Mouse (Mus musculus) thymus, adult 2 months (tissue): ENCODE results near the gene Ankdd1b. TPM values are rescaled to one million over a fixed set of nuclear protein-coding genes. Genes with fewer than 3 reads are reported as not detected.

Experiments
- DNase-seq: peaks from one replicate; pipeline ENCODE4 v3.0.0; 2021
- H3K27ac ChIP-seq: fragments of 200-500 bp; 2 replicates; pipeline ENCODE4 v1.5.1; 2012; ENCODE audit warnings: low read length, control low read depth; ENCODE audit not compliant: control insufficient read depth, insufficient read depth
- H3K27me3 ChIP-seq: fragments of 200-500 bp; 2 replicates; pipeline ENCODE4 v1.6.1; 2012; ENCODE audit warnings: mild to moderate bottlenecking, low read length, moderate library complexity, mixed read lengths; ENCODE audit not compliant: control insufficient read depth, insufficient read depth
- H3K36me3 ChIP-seq: fragments of 200-500 bp; 2 replicates; pipeline ENCODE4 v1.6.1; 2012; ENCODE audit warnings: mild to moderate bottlenecking, low read length, moderate library complexity; ENCODE audit not compliant: control insufficient read depth, insufficient read depth
- H3K4me1 ChIP-seq: fragments of 200-500 bp; replicated peaks from 2 replicates; pipeline ENCODE4 v1.6.1; 2012; ENCODE audit warnings: low read length; ENCODE audit not compliant: control insufficient read depth, insufficient read depth
- H3K4me3 ChIP-seq: fragments of 200-500 bp; 2 replicates; pipeline ENCODE4 v1.5.1; 2012; ENCODE audit warnings: mild to moderate bottlenecking, low read length, control low read depth, moderate library complexity; ENCODE audit not compliant: control insufficient read depth, insufficient read depth
- CTCF ChIP-seq: fragments of 200-500 bp; IDR thresholded peaks from 2 replicates; pipeline ENCODE4 v1.5.1; 2012; ENCODE audit warnings: mild to moderate bottlenecking, control low read depth, low read length, moderate library complexity, borderline replicate concordance; ENCODE audit not compliant: control insufficient read depth, poor library complexity, insufficient read depth; ENCODE audit errors: extremely low read depth
- POLR2A ChIP-seq: fragments of 200-500 bp; IDR thresholded peaks from 2 replicates; pipeline ENCODE4 v1.6.1; 2012; ENCODE audit warnings: mild to moderate bottlenecking, low read length, control low read depth, moderate library complexity; ENCODE audit not compliant: control insufficient read depth, poor library complexity, insufficient read depth; ENCODE audit errors: extremely low read depth
- WGBS: fragments of 180-500 bp; shearing (Covaris S2); methylation state at CpG from one replicate; pipeline ENCODE4 v1.1.7; 2018; 5-methylcytosine and 5-hydroxymethylcytosine counted together
- polyA plus RNA-seq: library from polyadenylated mRNA; depleted of rRNA; stranded (reverse); fragments of >200 nt; gene quantifications from 2 replicates; pipeline ENCODE4 v1.2.3, GENCODE M21; 2012; rRNA removed

Gene Ankdd1b
- polyA plus RNA-seq, result 0.26 TPM in 1 of 2 replicates, not detected in the other

GRCm38 (mm10) chr13:96470957-96471356 lies at the start of gene Ankdd1b:
Gene Ankdd1b, minus strand, starts transcription at chr13:96471198.
- H3K36me3 ChIP-seq, result no peaks in the 10 kb centered on the region
- no peak for DNase-seq
- TF ChIP-seq CTCF (no peak), POLR2A (no peak)
- H3K4me1 ChIP-seq, result no peaks in the 10 kb centered on the region
- H3K4me3 ChIP-seq, result no peak within 1 kb of the TSS
- WGBS, result 95% methylated on average over 14 of the region's 14 CpGs
- H3K27ac ChIP-seq, result no peak within 1 kb of the TSS
- no peaks in the 10 kb centered on the region for H3K27me3 ChIP-seq

GRCm38 (mm10) chr13:96517335-96517734 lies 46.3 kb upstream of the Ankdd1b start:
- DNase-seq, result no peak
- Histone ChIP-seq H3K36me3 (no peaks in the 10 kb centered on the region), H3K4me3 (no peak overlapping the region), H3K27me3 (no peaks in the 10 kb centered on the region), H3K4me1 (no peaks in the 10 kb centered on the region), H3K27ac (no peak overlapping the region)
- WGBS, result 98% methylated on average over 2 of the region's 2 CpGs
- TF ChIP-seq CTCF, result no peak
- no peak for TF ChIP-seq POLR2A

GRCm38 (mm10) chr13:96516249-96516648 lies 45.3 kb upstream of the Ankdd1b start:
- H3K27ac ChIP-seq, result no peak overlapping the region
- 80% methylated on average over 9 of the region's 9 CpGs for WGBS
- no peaks in the 10 kb centered on the region for H3K27me3 ChIP-seq
- no peaks in the 10 kb centered on the region; the same call in 1 of the 2 replicates for H3K4me1 ChIP-seq
- no peak overlapping the region for H3K4me3 ChIP-seq
- no peaks in the 10 kb centered on the region for H3K36me3 ChIP-seq
- TF ChIP-seq CTCF, result no peak
- no peak for TF ChIP-seq POLR2A
- DNase-seq, result no peak

- Histone ChIP-seq H3K27me3 (no peaks in the 10 kb centered on the region), H3K4me1 (peaks cover 7% of the 10 kb centered on the region), H3K36me3 (no peaks in the 10 kb centered on the region), H3K27ac (no peak overlapping the region), H3K4me3 (no peak overlapping the region)
- 96% methylated on average over 5 of the region's 5 CpGs for WGBS
- DNase-seq, result no peak
- no peak for TF ChIP-seq POLR2A
- TF ChIP-seq CTCF, result no peak
Observed at GRCm38 (mm10) chr13:96514154-96514942, 43.4 kb upstream of the Ankdd1b start.

- Histone ChIP-seq H3K36me3 (no peaks in the 10 kb centered on the region), H3K27me3 (no peaks in the 10 kb centered on the region), H3K4me1 (peaks cover 9% of the 10 kb centered on the region), H3K4me3 (no peak overlapping the region), H3K27ac (no peak overlapping the region)
- no peak for TF ChIP-seq POLR2A
- TF ChIP-seq CTCF, result no peak
- DNase-seq, result no peak
- WGBS, result 77% methylated on average over 5 of the region's 5 CpGs
Observed at GRCm38 (mm10) chr13:96511893-96512292, 40.9 kb upstream of the Ankdd1b start.

- H3K27ac ChIP-seq, result no peak overlapping the region; the same call in 1 of the 2 replicates
Observed at GRCm38 (mm10) chr13:96511262-96511661, 40.3 kb upstream of the Ankdd1b start.

More at GRCm38 (mm10) chr13:96511262-96511661, 40.3 kb upstream of the Ankdd1b start:
- peaks cover 9% of the 10 kb centered on the region for H3K4me1 ChIP-seq
- H3K4me3 ChIP-seq, result no peak overlapping the region
- no peaks in the 10 kb centered on the region for H3K36me3 ChIP-seq
- no peaks in the 10 kb centered on the region for H3K27me3 ChIP-seq
- no peak for DNase-seq
- no peak for TF ChIP-seq POLR2A
- no peak for TF ChIP-seq CTCF
- 80% methylated on average over 1 of the region's 1 CpGs for WGBS
